Mouse (Mus musculus): ENCODE data around the gene Cant1.

Gene Cant1

GRCm38 (mm10) chr11:118418834-118419504, at the start of gene Cant1:
Cant1 (minus strand) TSS chr11:118419086.
- peak; percentile 96 to 98 for DNase-seq

- DNase-seq, result peak; percentile 58 to 66
Observed at GRCm38 (mm10) chr11:118467441-118468035, 48.7 kb upstream of the Cant1 start.

GRCm38 (mm10) chr11:118460280-118460679, 41.4 kb upstream of the Cant1 start:
- DNase-seq, result no peak

GRCm38 (mm10) chr11:118459536-118459935, 40.6 kb upstream of the Cant1 start:
- no peak for DNase-seq

- no peak for DNase-seq
Observed at GRCm38 (mm10) chr11:118459051-118459450, 40.2 kb upstream of the Cant1 start.

- no peak for DNase-seq
Observed at GRCm38 (mm10) chr11:118456937-118457336, 38.1 kb upstream of the Cant1 start.

- DNase-seq, result no peak
Observed at GRCm38 (mm10) chr11:118455788-118456187, 36.9 kb upstream of the Cant1 start.

GRCm38 (mm10) chr11:118453886-118454671, 35.2 kb upstream of the Cant1 start:
- DNase-seq, result no peak

GRCm38 (mm10) chr11:118452955-118453354, 34.1 kb upstream of the Cant1 start:
- no peak for DNase-seq

GRCm38 (mm10) chr11:118451211-118451610, 32.3 kb upstream of the Cant1 start:
- peak in 1 of 2 experiments; percentile 55 for DNase-seq

GRCm38 (mm10) chr11:118448385-118448784, 29.5 kb upstream of the Cant1 start:
- DNase-seq, result peak; percentile 60 to 73

- peak; percentile 75 to 83 for DNase-seq
Observed at GRCm38 (mm10) chr11:118447346-118447745, 28.5 kb upstream of the Cant1 start.

- peak; percentile 85 for DNase-seq
Observed at GRCm38 (mm10) chr11:118445843-118446242, 27.0 kb upstream of the Cant1 start.

GRCm38 (mm10) chr11:118443201-118443970, 24.5 kb upstream of the Cant1 start:
- DNase-seq, result peak; percentile 88 to 93

GRCm38 (mm10) chr11:118442691-118443090, 23.8 kb upstream of the Cant1 start:
- DNase-seq, result no peak

GRCm38 (mm10) chr11:118438665-118439414, 20.0 kb upstream of the Cant1 start:
- DNase-seq, result peak; percentile 64 to 69

GRCm38 (mm10) chr11:118436471-118436935, 17.6 kb upstream of the Cant1 start:
- DNase-seq, result peak; percentile 89 to 90

GRCm38 (mm10) chr11:118434093-118434492, 15.2 kb upstream of the Cant1 start:
- no peak for DNase-seq

- no peak for DNase-seq
Observed at GRCm38 (mm10) chr11:118433398-118433868, 14.5 kb upstream of the Cant1 start.

- DNase-seq, result peak; percentile 43 to 45
Observed at GRCm38 (mm10) chr11:118431100-118431948, 12.4 kb upstream of the Cant1 start.

Measured in cerebellum, postnatal 10 days (tissue).